Comparison of ENCODE assay signal across 23 mouse cellular contexts in genomic region chr5:110888596-110888995, GRCm38 (mm10).
"Had no signal": no experiment of that assay in that cellular context is flagged by ENCODE, and none has a peak within 500 bp of the region (broad histone marks: within the 10 kb centered on the region; RNA-seq: fewer than 3 reads in every experiment).

No protein-coding gene starts in this region.

- DNase-seq: forebrain, postnatal 0 days; gastrocnemius, postnatal 14 days; gastrocnemius, postnatal 36 days; heart, adult 18-20 months; heart, postnatal 10 days; heart, postnatal 36 days; kidney, adult 18-20 months; kidney, adult 8-10 months; kidney, postnatal 10 days; kidney, postnatal 25 days; kidney, postnatal 4 days; liver had no signal

- H3K4me2 ChIP-seq: heart, embryonic 12.5 days; hindbrain, embryonic 12.5 days; hindbrain, embryonic 14.5 days; limb, embryonic 12.5 days; liver, embryonic 11.5 days had no signal

- H3K9ac ChIP-seq: forebrain, postnatal 0 days; heart, embryonic 12.5 days; hindbrain, embryonic 12.5 days; hindbrain, embryonic 14.5 days; limb, embryonic 12.5 days had no signal

- H3K4me3 ChIP-seq: heart, embryonic 10.5 days; heart, embryonic 12.5 days; hindbrain, embryonic 12.5 days; layer of hippocampus, adult 2 months; left cerebral cortex, adult 2 months; limb, embryonic 10.5 days; limb, embryonic 12.5 days had no signal

- H3K4me1 ChIP-seq: heart, embryonic 10.5 days; heart, embryonic 12.5 days; hindbrain, embryonic 12.5 days; limb, embryonic 10.5 days; limb, embryonic 12.5 days had no signal

- H3K9me3 ChIP-seq: heart, embryonic 10.5 days; heart, embryonic 12.5 days; hindbrain, embryonic 12.5 days; limb, embryonic 10.5 days; limb, embryonic 12.5 days had no signal

- ATAC-seq: forebrain, postnatal 0 days; hindbrain, embryonic 16.5 days; intestine, embryonic 16.5 days had no signal

- H3K27ac ChIP-seq: heart, embryonic 10.5 days; hindbrain, embryonic 12.5 days; hindbrain, embryonic 14.5 days; layer of hippocampus, adult 2 months; left cerebral cortex, adult 2 months; limb, embryonic 10.5 days; limb, embryonic 12.5 days had no signal

- H3K27me3 ChIP-seq: heart, embryonic 12.5 days; hindbrain, embryonic 12.5 days; limb, embryonic 12.5 days had no signal
